Mouse (Mus musculus): ENCODE measurements around the gene Reep6.

DNA sequence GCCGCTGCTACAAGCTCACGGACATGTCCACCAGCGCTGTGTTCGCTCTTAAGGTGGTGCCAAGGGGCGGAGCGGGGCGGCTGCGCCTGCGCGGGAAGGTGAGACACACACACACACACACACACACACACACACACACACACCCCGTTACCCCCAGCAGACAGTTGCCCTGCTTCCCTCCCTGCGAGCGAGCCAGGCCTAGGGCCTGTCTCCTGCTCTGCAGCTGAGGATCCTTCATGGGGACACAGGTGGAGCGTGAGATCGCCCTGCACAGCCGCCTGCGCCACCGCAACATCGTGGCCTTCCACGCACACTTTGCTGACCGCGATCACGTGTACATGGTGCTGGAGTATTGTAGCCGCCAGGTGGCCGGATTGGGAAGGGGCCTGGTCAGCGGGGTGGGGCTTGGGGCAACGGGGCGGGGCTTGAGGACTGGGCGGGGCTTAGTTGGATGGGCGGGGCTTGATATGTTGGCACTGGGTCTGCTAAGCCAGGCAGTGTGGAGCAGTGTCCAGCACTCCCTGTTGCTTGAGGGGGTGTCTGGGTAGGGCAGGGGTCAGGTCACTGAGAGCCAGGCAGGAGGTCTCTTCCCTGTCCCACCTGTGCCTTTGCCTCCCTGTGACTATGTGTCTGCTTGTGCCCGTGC lies 28.4 kb downstream of the Reep6 start:
- TF ChIP-seq CTCF (IDR thresholded peaks at IDR 0.05; ENCODE audit: borderline replicate concordance, extremely low read depth, insufficient read depth, insufficient read length): no peak
- TF ChIP-seq POLR2A (IDR thresholded peaks at IDR 0.05; ENCODE audit: borderline replicate concordance, extremely low read depth, insufficient read depth, insufficient read length, poor library complexity, severe bottlenecking): no peak
